Mouse (Mus musculus): Measurements from ENCODE around the gene Lsm8.
"Not testable (repeated sequence)": the region's sequence is repeated elsewhere in the genome, so short reads cannot be mapped to it uniquely, and the experiment has no call there.

The Lsm8 gene

DNA sequence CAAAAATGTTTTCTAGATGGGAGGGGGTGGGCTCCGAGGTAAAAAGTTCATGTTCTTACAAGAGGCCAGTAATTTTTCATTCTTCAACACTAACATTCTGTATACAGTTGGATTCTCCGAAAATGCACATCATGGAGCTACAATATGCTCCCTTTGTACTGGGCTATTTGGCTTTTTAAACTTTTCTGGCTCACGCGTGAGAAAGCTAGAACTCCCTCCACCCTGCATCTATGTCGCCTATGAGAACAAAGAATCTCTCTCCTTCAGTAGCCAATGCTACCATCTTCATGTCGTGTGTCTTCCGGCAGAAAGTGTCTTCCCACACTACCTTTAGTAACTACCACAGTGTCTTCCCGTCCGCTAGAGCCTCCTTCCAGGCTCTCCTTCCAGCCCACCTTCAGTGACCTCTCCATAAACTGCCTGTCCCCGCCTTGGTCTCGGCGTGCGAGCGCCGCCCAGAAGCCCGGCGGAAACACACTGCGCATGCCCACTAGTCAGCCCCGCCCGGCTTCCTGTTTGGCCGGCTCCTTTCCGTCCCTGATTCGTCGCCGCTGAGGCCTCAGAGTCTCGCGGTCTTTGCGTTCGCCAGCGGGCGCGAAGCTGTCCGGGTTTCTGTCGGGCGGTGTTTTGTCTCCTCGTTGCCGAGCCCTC lies at the start of gene Lsm8:
Lsm8 (plus strand) TSS at position 529 of the 651 bp plus-strand sequence.
- peak; percentile 97 for DNase-seq

- DNase-seq = no peak
Observed at GRCm38 (mm10) chr6:18800869-18801511, 47.4 kb upstream of the Lsm8 start.

DNA sequence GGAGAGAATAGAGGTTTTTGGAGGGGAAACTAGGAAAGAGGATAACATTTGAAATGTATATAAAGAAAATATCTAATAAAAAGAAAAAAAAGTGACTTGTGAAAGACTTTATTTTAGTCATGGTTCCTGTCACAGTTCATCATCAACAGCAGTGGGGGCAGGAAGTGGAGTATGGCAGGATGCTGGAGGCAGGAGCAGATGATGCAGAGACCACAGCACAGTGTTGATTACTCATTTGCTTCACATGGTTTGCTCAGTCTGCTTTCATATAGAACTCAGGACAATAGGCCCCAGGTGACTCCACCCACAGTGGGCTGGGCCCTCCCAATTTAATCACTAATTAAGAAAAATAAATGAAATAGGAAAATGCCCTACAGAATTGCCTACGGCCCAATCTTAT lies 35.8 kb upstream of the Lsm8 start:
- DNase-seq = no peak

DNA sequence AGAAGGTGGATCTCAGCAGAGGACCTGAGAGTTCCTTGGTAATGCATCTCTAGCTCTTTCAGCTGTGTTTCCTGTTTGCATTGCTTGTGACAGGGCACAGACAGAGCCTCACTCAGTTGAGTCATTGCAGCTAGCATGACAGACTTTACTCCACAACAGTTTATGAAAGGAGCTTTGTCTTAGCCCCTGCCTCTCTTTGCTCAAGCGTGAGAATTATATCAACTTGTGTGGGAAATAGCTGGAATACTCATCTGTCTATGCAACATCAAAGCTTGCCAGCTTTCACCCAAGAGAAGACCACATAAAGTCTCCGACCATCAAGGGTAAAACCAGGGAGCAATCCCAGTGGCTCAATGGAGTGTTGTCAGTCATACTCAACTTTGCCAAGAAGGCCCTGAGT lies 32.8 kb upstream of the Lsm8 start:
- DNase-seq = no peak

DNA sequence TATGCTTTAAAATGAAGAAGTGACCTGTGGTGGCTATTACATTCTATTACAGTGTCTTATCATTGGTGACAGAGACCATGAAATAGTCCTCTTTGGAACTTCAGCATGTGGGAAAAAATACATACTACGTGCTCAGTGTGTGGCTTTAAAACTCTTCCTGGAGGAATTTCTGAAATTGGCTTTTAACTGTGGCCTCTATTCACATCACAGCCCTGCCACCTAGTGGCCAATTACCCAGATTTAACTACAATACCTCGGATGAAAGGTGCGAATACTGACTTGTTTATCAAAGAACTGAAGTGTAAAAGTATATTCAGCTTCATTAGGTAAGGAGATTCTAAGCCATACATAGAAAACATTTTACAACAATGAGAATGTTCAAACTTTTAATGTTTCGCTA lies 29.0 kb upstream of the Lsm8 start:
- DNase-seq = peak; percentile 62 to 86

DNA sequence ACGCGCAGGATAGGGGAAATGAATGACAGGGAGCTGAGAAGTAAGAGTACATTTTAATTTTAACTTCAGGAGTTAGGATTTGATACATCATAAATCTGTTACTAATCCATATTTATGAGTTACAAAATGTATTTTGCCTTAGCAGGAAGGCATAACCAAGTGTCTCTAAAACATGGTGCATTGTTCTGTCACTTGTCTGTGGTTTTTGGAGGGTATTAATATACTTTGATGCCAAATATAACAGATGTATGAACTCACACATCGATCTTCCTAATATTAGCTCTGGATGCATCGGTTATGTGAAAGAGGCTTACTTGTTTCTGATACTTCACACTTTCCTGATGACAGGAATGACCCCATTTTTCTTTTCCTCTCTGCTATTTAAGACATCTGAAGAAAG lies 28.1 kb upstream of the Lsm8 start:
- DNase-seq = no peak

- peak; percentile 60 to 72 for DNase-seq
Observed at GRCm38 (mm10) chr6:18822812-18823211, 25.6 kb upstream of the Lsm8 start.

GRCm38 (mm10) chr6:18832958-18833357 lies 15.4 kb upstream of the Lsm8 start:
- no peak for DNase-seq

GRCm38 (mm10) chr6:18844529-18844928 lies 3.9 kb upstream of the Lsm8 start:
- not testable (repeated sequence) for DNase-seq

- DNase-seq = not testable (repeated sequence)
Observed at GRCm38 (mm10) chr6:18845571-18845970, 2.8 kb upstream of the Lsm8 start.

DNA sequence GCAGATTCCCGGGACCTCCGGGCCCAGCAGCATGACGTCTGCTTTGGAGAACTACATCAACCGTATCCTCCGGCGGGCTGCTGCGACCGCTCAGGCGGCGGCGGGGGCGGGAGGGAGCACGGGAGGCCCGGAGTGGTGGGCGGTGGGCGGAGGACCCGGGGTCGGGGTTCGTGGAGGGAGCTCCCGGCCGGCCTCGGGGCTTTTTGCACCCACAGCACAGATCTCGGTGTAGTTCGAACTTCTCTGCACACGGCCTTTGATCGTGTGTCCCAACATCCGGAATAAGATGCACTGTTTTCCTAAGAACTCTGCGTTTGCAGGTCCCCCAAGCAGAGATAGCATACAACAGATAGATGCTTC lies 303 bp downstream of the Lsm8 start:
- DNase-seq = no peak

DNA sequence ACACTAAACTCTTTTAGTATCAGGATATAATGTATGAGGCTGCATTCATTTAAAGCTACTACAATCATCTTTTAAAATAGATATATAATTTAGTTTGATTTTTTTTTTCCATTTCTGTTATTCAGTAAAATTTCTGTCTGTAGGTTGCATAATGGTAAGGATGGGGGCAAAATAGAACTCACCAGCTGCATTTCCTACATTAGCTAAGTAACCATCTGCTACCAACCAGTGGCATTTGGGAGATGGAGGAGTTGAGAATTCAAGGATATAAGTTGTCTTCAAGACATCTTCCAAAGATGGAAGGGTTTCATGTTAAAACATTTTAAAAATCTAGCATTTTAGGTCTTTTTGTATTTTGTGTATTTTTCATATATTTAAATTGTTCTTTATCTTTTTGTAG lies 6.9 kb downstream of the Lsm8 start:
- DNase-seq = no peak

- DNase-seq = no peak
Observed at GRCm38 (mm10) chr6:18856487-18857078, 8.2 kb downstream of the Lsm8 start.

- no peak for DNase-seq
Observed at GRCm38 (mm10) chr6:18866018-18866417, 17.6 kb downstream of the Lsm8 start, which contains the start of gene Ankrd7. TSS of gene Ankrd7 (plus strand) at chr6:18866318.

DNA sequence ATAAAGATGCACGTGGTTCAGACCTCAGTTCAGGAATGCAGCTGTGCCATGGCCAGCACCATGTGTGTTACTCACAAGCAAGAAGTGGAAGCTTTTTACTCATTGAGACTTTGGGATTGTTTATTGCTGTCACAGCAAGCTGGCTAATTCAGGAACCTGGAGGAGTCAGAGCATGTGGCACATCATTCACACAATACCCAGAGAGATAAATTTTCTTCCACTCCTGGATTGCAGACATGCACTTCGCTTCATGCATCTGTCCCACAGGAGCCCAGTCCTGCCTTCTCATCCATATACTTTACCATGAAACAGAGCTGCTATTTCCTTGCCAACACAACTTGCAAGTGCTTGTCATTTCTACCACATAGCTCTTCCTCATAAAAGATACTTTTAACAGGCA lies 40.7 kb downstream of the Lsm8 start:
- DNase-seq = no peak

DNA sequence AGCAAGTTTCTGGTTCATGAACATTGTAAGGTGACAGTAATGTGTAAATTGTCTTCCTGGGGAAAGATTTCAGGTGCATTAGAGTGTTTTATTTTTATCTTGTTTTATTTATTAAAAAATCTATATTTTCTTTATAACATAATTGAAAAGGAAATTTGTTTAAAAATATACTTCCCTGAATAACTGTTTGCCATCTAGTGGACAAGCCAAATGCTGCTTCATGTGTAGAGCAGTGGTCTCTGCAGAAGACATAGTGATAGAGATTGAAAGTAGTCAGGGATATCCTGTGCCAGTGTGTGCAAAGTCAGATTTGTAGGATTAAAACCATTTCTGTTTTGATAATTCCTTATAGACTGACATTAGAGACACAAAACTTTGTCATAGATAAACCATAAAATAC lies 45.8 kb downstream of the Lsm8 start:
- DNase-seq = no peak
